Mouse (Mus musculus) hindbrain, embryonic 15.5 days (tissue): ENCODE measurements around the gene Gas2. TPM values are rescaled to one million over a fixed set of nuclear protein-coding genes. Genes with fewer than 3 reads are reported as not detected.

ENCODE experiments used
- ATAC-seq: fragments of 200-750 bp; cut with Nextera tagmentation; 2 replicates; pipeline ENCODE4 v1.8.0; 2017; ENCODE audit warnings: low read depth, moderate number of reproducible peaks, moderate TSS enrichment; ENCODE audit not compliant: low FRiP score
- H3K27ac ChIP-seq: fragments of 300-500 bp; sonication (generic); replicated peaks from 2 replicates; pipeline ENCODE4 v1.5.1; 2015; ENCODE audit warnings: mild to moderate bottlenecking, inconsistent platforms
- H3K27me3 ChIP-seq: fragments of 300-500 bp; sonication (generic); 2 replicates; pipeline ENCODE4 v1.6.1; 2015; ENCODE audit warnings: control low read depth, inconsistent platforms
- H3K36me3 ChIP-seq: fragments of 300-500 bp; sonication (generic); 2 replicates; pipeline ENCODE4 v1.6.1; 2015; ENCODE audit warnings: control low read depth, inconsistent platforms
- H3K4me1 ChIP-seq: fragments of 300-500 bp; sonication (generic); replicated peaks from 2 replicates; pipeline ENCODE4 v1.6.1; 2015; ENCODE audit warnings: control low read depth, inconsistent platforms
- H3K4me2 ChIP-seq: fragments of 300-500 bp; sonication (generic); 2 replicates; pipeline ENCODE4 v1.6.1; 2015; ENCODE audit warnings: moderate library complexity, mild to moderate bottlenecking, inconsistent platforms
- H3K4me3 ChIP-seq: fragments of 300-500 bp; sonication (generic); 2 replicates; pipeline ENCODE4 v1.5.1; 2015; ENCODE audit warnings: mild to moderate bottlenecking, inconsistent platforms
- H3K9ac ChIP-seq: fragments of 300-500 bp; sonication (generic); 2 replicates; pipeline ENCODE4 v1.6.1; 2015; ENCODE audit warnings: inconsistent platforms
- H3K9me3 ChIP-seq: fragments of 300-500 bp; sonication (generic); 2 replicates; pipeline ENCODE4 v1.6.1; 2016; ENCODE audit warnings: control low read depth, inconsistent platforms
- WGBS: fragments of 180-500 bp; shearing (Covaris S2); methylation state at CpG from one replicate; pipeline ENCODE4 v1.1.7; 2015; 5-methylcytosine and 5-hydroxymethylcytosine counted together
- polyA plus RNA-seq: library from polyadenylated mRNA; unstranded; fragments of >200 nt; fragmentation: Nextera tagmentation; extraction: Ambion mirVana; gene quantifications from 2 replicates; pipeline ENCODE4 v1.2.1, GENCODE M21; 2015

Gas2 gene
- 12.9 and 14.0 TPM in 2 replicates for polyA plus RNA-seq

DNA sequence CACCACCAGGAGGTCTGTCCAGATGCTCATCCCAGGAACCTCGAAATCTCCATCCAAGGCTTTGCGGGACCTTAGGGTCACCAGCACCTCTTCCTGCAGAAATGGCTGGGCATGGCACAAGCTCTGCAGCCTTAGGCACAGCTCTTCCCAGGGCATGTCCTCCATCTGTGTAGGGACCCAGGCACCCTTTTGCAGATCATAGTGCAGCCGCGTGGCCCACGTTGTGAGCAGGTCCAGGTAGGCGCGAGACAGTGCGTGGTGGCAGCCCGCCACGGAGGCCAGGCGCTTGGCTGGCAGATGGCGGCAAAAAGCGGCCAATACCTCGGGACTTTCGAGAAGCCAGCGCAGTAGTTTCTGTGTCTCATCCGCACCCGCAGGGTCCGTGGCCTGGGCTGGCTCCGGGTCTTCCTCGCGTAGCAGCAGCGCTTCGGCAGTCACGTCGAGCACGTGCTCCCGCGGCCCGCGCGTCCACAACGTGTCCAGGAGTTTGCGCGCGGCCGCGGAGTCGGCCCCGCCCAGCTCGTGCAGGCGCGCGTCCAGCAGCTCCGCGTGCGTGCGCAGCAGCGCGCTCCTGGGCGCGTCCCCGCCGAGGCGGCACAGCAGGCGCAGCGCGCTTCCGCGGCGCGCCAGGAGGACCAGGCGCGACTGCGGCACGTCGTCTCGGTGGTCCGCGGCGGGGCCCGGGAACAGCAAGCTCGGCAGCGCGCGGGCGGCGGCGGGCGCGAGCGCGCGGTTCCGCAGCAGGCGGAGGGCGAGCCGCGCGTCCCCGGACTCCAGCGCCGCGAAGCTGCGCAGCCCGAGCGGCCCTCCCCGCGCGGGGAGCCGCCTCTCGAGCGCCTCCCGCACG is at the start of gene Gas2:
Gene Gas2 (plus strand): TSS at position 766 of the 847 bp plus-strand sequence.
- Histone ChIP-seq H3K27ac (peak within 1 kb of the TSS; percentile 100), H3K27me3 (no peaks in the 10 kb centered on the region), H3K36me3 (no peaks in the 10 kb centered on the region), H3K4me1 (peaks cover 32% of the 10 kb centered on the region), H3K9ac (peak within 1 kb of the TSS; percentile 86), H3K9me3 (no peaks in the 10 kb centered on the region), H3K4me2 (peak within 1 kb of the TSS; percentile 79), H3K4me3 (peak within 1 kb of the TSS; percentile 80)
- 4% methylated on average over 105 of the region's 105 CpGs for WGBS
- peak; percentile 93 for ATAC-seq

GRCm38 (mm10) chr7:51815473-51816282 is 46.1 kb upstream of the Gas2 start:
- H3K9ac ChIP-seq: no peak overlapping the region
- ATAC-seq: peak; percentile 81
- 54% methylated on average over 4 of the region's 4 CpGs for WGBS
- H3K4me2 ChIP-seq: no peak overlapping the region
- H3K36me3 ChIP-seq: no peaks in the 10 kb centered on the region
- no peaks in the 10 kb centered on the region for H3K9me3 ChIP-seq
- H3K4me1 ChIP-seq: no peaks in the 10 kb centered on the region
- no peak overlapping the region for H3K27ac ChIP-seq
- H3K4me3 ChIP-seq: no peak overlapping the region
- no peaks in the 10 kb centered on the region for H3K27me3 ChIP-seq

DNA sequence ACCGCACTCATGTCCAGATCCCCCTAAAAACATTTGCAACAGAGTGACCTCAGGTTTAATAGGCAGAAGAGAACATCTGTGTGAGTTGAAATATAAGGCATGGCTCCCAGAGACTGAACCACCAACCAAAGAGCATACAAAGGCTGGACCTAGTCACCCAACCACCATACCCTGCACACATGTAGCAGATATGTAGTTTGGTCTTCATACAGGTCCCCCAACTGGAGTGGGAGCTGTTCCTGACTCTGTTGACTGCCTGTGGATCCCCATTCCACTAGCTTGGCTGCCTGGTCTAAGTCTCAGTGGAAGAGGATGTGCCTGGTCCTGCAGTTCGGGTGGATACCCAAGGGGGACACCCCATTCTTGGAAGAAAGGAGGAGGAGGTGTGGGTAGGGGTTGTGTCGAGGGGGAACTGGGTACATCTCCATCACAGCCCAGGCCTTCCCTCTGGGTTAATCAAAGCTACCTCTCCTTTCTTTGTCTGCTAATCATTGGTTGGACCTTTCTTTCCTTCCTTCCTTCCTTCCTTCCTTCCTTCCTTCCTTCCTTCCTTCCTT is 45.5 kb upstream of the Gas2 start:
- no peak overlapping the region for H3K27ac ChIP-seq

DNA sequence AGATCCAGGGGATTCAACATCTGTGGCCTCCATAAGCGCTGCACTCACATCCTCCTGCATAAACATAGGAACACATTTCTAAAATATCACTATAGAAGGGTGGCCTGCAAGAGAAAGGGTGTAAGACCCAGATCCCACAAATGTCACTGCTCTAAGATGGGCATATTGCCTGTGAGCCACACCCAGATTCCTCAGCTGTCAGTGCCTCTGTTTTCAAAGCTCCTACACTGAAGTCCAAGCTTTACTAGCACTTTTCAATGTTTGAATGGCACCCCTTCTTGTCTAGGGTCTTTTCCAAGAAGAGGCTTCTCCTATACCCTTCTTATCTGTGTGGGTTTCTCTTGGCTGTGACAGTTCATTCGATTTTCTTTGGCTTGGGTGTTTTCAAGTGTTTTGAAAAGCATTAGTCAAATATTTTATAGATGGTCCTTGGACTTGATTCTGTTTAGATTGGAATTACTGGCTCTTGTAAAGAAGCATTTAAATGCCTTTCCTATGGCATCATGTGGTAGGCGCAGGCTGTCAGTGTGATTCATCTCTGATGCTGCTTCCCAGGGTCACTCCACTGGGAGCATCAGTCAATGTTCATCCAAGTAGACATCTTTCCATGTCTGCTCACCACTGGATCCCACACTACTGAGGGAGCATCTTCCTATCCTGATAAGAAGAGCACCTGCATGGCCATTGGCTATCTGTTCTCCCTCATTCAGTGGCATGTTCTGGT is 43.4 kb upstream of the Gas2 start:
- Histone ChIP-seq H3K4me1 (0 out of 2 replicates have a peak, but pooled peaks cover 4% of the 10 kb centered on the region), H3K36me3 (no peaks in the 10 kb centered on the region), H3K9ac (no peak overlapping the region), H3K9me3 (no peaks in the 10 kb centered on the region), H3K4me2 (no peak overlapping the region), H3K27ac (no peak overlapping the region), H3K27me3 (no peaks in the 10 kb centered on the region), H3K4me3 (no peak overlapping the region)
- WGBS: 78% methylated on average over 3 of the region's 3 CpGs
- no peak for ATAC-seq

More for the DNA sequence above, 45.5 kb upstream of the Gas2 start:
- H3K36me3 ChIP-seq: no peaks in the 10 kb centered on the region
- H3K4me1 ChIP-seq: no peaks in the 10 kb centered on the region
- H3K4me2 ChIP-seq: no peak overlapping the region
- no peaks in the 10 kb centered on the region for H3K9me3 ChIP-seq
- H3K9ac ChIP-seq: no peak overlapping the region
- H3K27me3 ChIP-seq: no peaks in the 10 kb centered on the region
- ATAC-seq: peak; percentile 59; the same call in 1 of the 2 replicates
- 44% methylated on average over 3 of the region's 3 CpGs for WGBS
- H3K4me3 ChIP-seq: no peak overlapping the region

- H3K4me1 ChIP-seq: 0 out of 2 replicates have a peak, but pooled peaks cover 4% of the 10 kb centered on the region
- no peak for ATAC-seq
- no peak overlapping the region for H3K4me3 ChIP-seq
- H3K36me3 ChIP-seq: no peaks in the 10 kb centered on the region
- H3K27ac ChIP-seq: no peak overlapping the region
- H3K9me3 ChIP-seq: no peaks in the 10 kb centered on the region
- no peaks in the 10 kb centered on the region for H3K27me3 ChIP-seq
- 76% methylated on average over 1 of the region's 1 CpGs for WGBS
- no peak overlapping the region for H3K4me2 ChIP-seq
- H3K9ac ChIP-seq: no peak overlapping the region
These were observed 41.9 kb upstream of the Gas2 start for GRCm38 (mm10) chr7:51819891-51820290.

- no peak overlapping the region for H3K4me2 ChIP-seq
- H3K27ac ChIP-seq: no peak overlapping the region
- 61% methylated on average over 2 of the region's 2 CpGs for WGBS
- no peaks in the 10 kb centered on the region for H3K9me3 ChIP-seq
- no peak for ATAC-seq
- H3K9ac ChIP-seq: no peak overlapping the region
- no peaks in the 10 kb centered on the region for H3K36me3 ChIP-seq
- no peak overlapping the region for H3K4me3 ChIP-seq
- no peaks in the 10 kb centered on the region for H3K27me3 ChIP-seq
- H3K4me1 ChIP-seq: 0 out of 2 replicates have a peak, but pooled peaks cover 4% of the 10 kb centered on the region
These were observed 40.3 kb upstream of the Gas2 start for GRCm38 (mm10) chr7:51821467-51821866.

DNA sequence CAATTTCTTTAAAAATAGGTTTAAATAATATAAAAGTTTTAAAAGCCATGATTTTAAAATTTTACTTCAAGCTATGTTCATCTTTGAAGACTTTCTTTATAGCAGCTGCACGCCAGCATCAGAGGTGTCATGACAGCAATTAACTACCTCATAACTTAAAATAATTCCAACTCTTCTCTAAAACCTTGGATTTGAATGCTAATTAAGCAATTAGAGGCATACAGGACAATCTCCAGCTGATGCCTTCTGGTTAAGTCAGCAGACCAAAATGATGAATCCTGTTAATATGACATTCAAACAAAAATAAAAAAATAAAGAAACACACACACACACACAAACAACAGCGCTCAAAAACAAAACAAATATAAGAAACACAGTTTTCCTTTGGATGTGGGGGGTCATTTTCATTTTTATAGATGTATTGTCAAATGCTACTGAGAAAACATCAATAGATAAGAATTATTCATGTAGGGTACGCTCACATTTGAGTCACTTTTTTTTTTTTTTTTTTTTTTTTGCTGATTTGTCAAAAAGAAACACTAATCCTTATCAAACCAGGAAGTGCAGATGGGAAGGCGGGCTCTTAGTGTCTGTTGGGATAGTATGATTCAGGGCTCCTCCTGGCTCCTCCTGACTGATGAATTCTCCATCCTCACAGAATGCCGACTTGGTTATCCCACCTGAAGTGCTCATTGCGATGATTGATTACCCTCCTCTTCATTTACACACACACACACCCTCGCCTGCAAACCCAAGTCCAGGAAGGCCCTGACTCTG is 38.1 kb upstream of the Gas2 start:
- ATAC-seq: peak; percentile 34; the same call in 1 of the 2 replicates
- Histone ChIP-seq H3K9ac (no peak overlapping the region), H3K9me3 (no peaks in the 10 kb centered on the region), H3K27ac (0 out of 2 replicates have a peak overlapping the region, but pooled peaks have one; percentile 55), H3K4me1 (0 out of 2 replicates have a peak, but pooled peaks cover 4% of the 10 kb centered on the region), H3K4me2 (no peak overlapping the region), H3K36me3 (no peaks in the 10 kb centered on the region), H3K27me3 (no peaks in the 10 kb centered on the region), H3K4me3 (no peak overlapping the region)
- WGBS: 55% methylated on average over 7 of the region's 7 CpGs

- peak; percentile 83 for ATAC-seq
- H3K27ac ChIP-seq: peak overlapping the region; percentile 62
- 12% methylated on average over 7 of the region's 7 CpGs for whole genome bisulfite sequencing
- H3K4me3 ChIP-seq: no peak overlapping the region
- H3K36me3 ChIP-seq: no peaks in the 10 kb centered on the region
- no peaks in the 10 kb centered on the region for H3K27me3 ChIP-seq
- H3K9me3 ChIP-seq: no peaks in the 10 kb centered on the region
- peaks cover 8% of the 10 kb centered on the region for H3K4me1 ChIP-seq
- no peak overlapping the region; the same call in 1 of the 2 replicates for H3K4me2 ChIP-seq
- no peak overlapping the region for H3K9ac ChIP-seq
These were observed 29.9 kb upstream of the Gas2 start for GRCm38 (mm10) chr7:51831917-51832316.

GRCm38 (mm10) chr7:51840515-51840914 is 21.3 kb upstream of the Gas2 start:
- no peak for ATAC-seq
- peaks cover 18% of the 10 kb centered on the region for H3K4me1 ChIP-seq
- H3K27ac ChIP-seq: peak overlapping the region; percentile 55
- no peak overlapping the region for H3K4me3 ChIP-seq
- 53% methylated on average over 7 of the region's 7 CpGs for WGBS
- H3K4me2 ChIP-seq: no peak overlapping the region
- H3K36me3 ChIP-seq: no peaks in the 10 kb centered on the region
- H3K9ac ChIP-seq: no peak overlapping the region
- no peaks in the 10 kb centered on the region for H3K9me3 ChIP-seq
- H3K27me3 ChIP-seq: no peaks in the 10 kb centered on the region

DNA sequence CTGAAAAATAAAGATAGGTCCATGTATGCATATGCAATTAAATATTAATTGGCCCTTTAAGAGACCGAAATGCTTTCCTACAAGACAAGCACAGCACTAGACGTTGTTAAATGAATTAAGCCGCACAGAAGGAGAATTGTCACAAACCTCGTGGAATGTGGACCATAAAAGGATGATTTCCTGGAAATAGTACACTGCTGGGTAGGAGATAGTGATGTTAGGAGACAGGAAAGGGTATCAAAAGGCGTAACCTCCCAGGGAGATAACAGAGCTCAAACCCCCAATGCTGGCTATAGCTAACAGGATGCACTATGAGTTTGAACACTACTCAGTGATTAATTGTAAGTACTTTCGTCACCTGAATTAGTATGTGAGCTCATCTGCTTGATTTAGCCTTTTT is 10.9 kb upstream of the Gas2 start:
- no peak for ATAC-seq
- Histone ChIP-seq H3K9ac (no peak overlapping the region), H3K4me3 (no peak overlapping the region), H3K27me3 (no peaks in the 10 kb centered on the region), H3K4me2 (no peak overlapping the region), H3K27ac (no peak overlapping the region), H3K36me3 (no peaks in the 10 kb centered on the region), H3K4me1 (no peaks in the 10 kb centered on the region), H3K9me3 (no peaks in the 10 kb centered on the region)
- 83% methylated on average over 6 of the region's 6 CpGs for WGBS
